Mouse (Mus musculus) ES-E14 (cell line): ENCODE measurements at regions not wholly inside any gene's neighbourhood (a gene's known extent, or its start where the extent isn't known, plus 50 kb on each side); places are given as distances from the start of the nearest gene placed in this dataset.

Experiments used
- DNase-seq: peaks from one replicate; pipeline ENCODE4 v3.0.0-alpha.2; 2013; ENCODE audit warnings: low read depth, low spot score
- H3K27ac ChIP-seq: 2 replicates; pipeline ENCODE4 v1.5.1; 2012; ENCODE audit warnings: low read depth, mild to moderate bottlenecking, low read length, moderate library complexity, mixed read lengths; ENCODE audit not compliant: poor library complexity, insufficient read depth, severe bottlenecking
- H3K36me3 ChIP-seq: 2 replicates; pipeline ENCODE4 v1.6.1; 2012; ENCODE audit warnings: mild to moderate bottlenecking, low read length, moderate library complexity, mixed read lengths; ENCODE audit not compliant: control insufficient read depth, poor library complexity, insufficient read depth, severe bottlenecking
- H3K4me1 ChIP-seq, 2 experiments: fragments of 150-350 bp in 1 of 2; sonication (generic) in 1 of 2; 2 replicates each; pipeline ENCODE4 v1.6.1; 2012; ENCODE audit warnings: low read length in 2 of 2, mild to moderate bottlenecking in 1 of 2, mixed read lengths in 1 of 2; ENCODE audit not compliant: control insufficient read depth in 2 of 2, insufficient read depth in 2 of 2, poor library complexity in 1 of 2
- H3K4me3 ChIP-seq, 2 experiments: fragments of 150-350 bp in 1 of 2; sonication (generic) in 1 of 2; 2 replicates each; pipeline ENCODE4 v1.5.1; 2012; ENCODE audit warnings: low read length in 2 of 2, low read depth in 1 of 2, mild to moderate bottlenecking in 1 of 2, mixed read lengths in 1 of 2; ENCODE audit not compliant: insufficient read depth in 1 of 2, poor library complexity in 1 of 2, severe bottlenecking in 1 of 2
- H3K9ac ChIP-seq: 2 replicates; pipeline ENCODE4 v1.6.1; 2012; ENCODE audit warnings: low read depth, mild to moderate bottlenecking, low read length, mixed read lengths; ENCODE audit not compliant: poor library complexity, insufficient read depth, severe bottlenecking
- H3K9me3 ChIP-seq: fragments of 150-350 bp; sonication (generic); 2 replicates; pipeline ENCODE4 v1.6.1; 2012; ENCODE audit warnings: low read depth, mild to moderate bottlenecking, low read length; ENCODE audit not compliant: control insufficient read depth, insufficient read depth
- CHD2 ChIP-seq: IDR thresholded peaks from 2 replicates; pipeline ENCODE4 v1.6.1; 2014; ENCODE audit warnings: mild to moderate bottlenecking, low read depth, low read length, inconsistent platforms
- HCFC1 ChIP-seq: IDR thresholded peaks from 2 replicates; pipeline ENCODE4 v1.6.1; 2012; ENCODE audit warnings: low read length, inconsistent platforms, borderline replicate concordance; ENCODE audit not compliant: insufficient read depth
- MAFK ChIP-seq: IDR thresholded peaks from 2 replicates; pipeline ENCODE4 v1.6.1; 2014; ENCODE audit warnings: mild to moderate bottlenecking, low read depth, low read length, inconsistent platforms; ENCODE audit not compliant: insufficient read depth
- ZC3H11A ChIP-seq: IDR thresholded peaks from 2 replicates; pipeline ENCODE4 v1.6.1; 2012; ENCODE audit warnings: low read depth, mild to moderate bottlenecking, inconsistent platforms, low read length, borderline replicate concordance
- ZNF384 ChIP-seq: IDR thresholded peaks from 2 replicates; pipeline ENCODE4 v1.6.1; 2012; ENCODE audit warnings: low read depth, low read length, inconsistent platforms
- in situ Hi-C, 2 experiments: fragments of 600-800 bp; cut with MboI; formaldehyde crosslinking; loops; one replicate each; pipeline ENCODE4 v1.15.1; 2025; ENCODE audit warnings: low sequenced_read_pairs in 2 of 2, inconsistent platforms in 1 of 2; ENCODE audit not compliant: unreplicated experiment in 2 of 2

GRCm38 (mm10) chr14:67506729-67507395 lies 1497.9 kb upstream of the Gulo start:
- H3K4me3 ChIP-seq, result no peak overlapping the region
- no peak for DNase-seq
- H3K27ac ChIP-seq, result no peak overlapping the region
- no peaks in the 10 kb centered on the region for H3K36me3 ChIP-seq
- no peaks in the 10 kb centered on the region for H3K9me3 ChIP-seq
- no peak for TF ChIP-seq ZNF384
- TF ChIP-seq MAFK, result no peak
- no peak for TF ChIP-seq CHD2
- no peak for TF ChIP-seq ZC3H11A
- no peak for TF ChIP-seq HCFC1
- in situ Hi-C loops, result no loop called here
- H3K9ac ChIP-seq, result no peak overlapping the region
- no peaks in the 10 kb centered on the region for H3K4me1 ChIP-seq

- Histone ChIP-seq H3K27ac (no peak overlapping the region), H3K9ac (no peak overlapping the region), H3K4me1 (peaks cover under 1 to 2% of the 10 kb centered on the region in 2 experiments; a peak in 1 of 4 replicates), H3K36me3 (no peaks in the 10 kb centered on the region), H3K9me3 (no peaks in the 10 kb centered on the region), H3K4me3 (no peak overlapping the region)
- in situ Hi-C loops, result no loop called here
- DNase-seq, result no peak
- TF ChIP-seq HCFC1 (no peak), ZNF384 (no peak), CHD2 (no peak), MAFK (no peak), ZC3H11A (no peak)
These were observed 1483.1 kb upstream of the Gulo start for GRCm38 (mm10) chr14:67492086-67492485.

- Histone ChIP-seq H3K9me3 (no peaks in the 10 kb centered on the region), H3K9ac (no peak overlapping the region), H3K4me1 (peaks cover 7 to 12% of the 10 kb centered on the region in 2 experiments; a peak in 2 of 4 replicates), H3K27ac (no peak overlapping the region), H3K36me3 (no peaks in the 10 kb centered on the region), H3K4me3 (no peak overlapping the region)
- in situ Hi-C loops, result no loop called here
- no peak for TF ChIP-seq ZC3H11A
- no peak for TF ChIP-seq MAFK
- DNase-seq, result no peak
These were observed 1477.7 kb upstream of the Gulo start for GRCm38 (mm10) chr14:67486676-67487075.

DNA sequence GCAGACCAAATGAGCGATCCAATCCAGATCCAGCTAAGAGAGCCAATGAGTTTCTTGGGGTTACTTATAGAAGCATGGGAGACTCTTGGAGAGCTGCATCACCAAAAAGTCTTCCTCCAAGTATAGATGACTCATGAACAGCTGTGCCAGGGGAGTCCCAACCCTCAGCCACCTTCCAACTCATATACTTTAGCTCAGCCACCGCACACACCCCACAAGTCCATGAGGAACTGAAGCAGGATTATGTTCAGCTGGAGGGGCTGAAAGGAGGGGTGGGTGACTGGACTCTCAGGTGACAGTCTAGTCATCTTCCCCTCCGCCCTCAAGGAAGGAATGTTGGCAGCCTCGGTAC lies 1476.4 kb upstream of the Gulo start:
- Histone ChIP-seq H3K4me1 (peaks cover 7 to 12% of the 10 kb centered on the region in 2 experiments; a peak in 2 of 4 replicates), H3K36me3 (no peaks in the 10 kb centered on the region), H3K27ac (no peak overlapping the region), H3K9ac (no peak overlapping the region), H3K9me3 (no peaks in the 10 kb centered on the region), H3K4me3 (no peak overlapping the region)
- in situ Hi-C loops, result no loop called here
- no peak for DNase-seq
- TF ChIP-seq ZNF384 (no peak), ZC3H11A (no peak), MAFK (no peak), HCFC1 (no peak), CHD2 (no peak)
